ENCODE assay signal across 8 mouse cellular contexts in the genomic region with DNA sequence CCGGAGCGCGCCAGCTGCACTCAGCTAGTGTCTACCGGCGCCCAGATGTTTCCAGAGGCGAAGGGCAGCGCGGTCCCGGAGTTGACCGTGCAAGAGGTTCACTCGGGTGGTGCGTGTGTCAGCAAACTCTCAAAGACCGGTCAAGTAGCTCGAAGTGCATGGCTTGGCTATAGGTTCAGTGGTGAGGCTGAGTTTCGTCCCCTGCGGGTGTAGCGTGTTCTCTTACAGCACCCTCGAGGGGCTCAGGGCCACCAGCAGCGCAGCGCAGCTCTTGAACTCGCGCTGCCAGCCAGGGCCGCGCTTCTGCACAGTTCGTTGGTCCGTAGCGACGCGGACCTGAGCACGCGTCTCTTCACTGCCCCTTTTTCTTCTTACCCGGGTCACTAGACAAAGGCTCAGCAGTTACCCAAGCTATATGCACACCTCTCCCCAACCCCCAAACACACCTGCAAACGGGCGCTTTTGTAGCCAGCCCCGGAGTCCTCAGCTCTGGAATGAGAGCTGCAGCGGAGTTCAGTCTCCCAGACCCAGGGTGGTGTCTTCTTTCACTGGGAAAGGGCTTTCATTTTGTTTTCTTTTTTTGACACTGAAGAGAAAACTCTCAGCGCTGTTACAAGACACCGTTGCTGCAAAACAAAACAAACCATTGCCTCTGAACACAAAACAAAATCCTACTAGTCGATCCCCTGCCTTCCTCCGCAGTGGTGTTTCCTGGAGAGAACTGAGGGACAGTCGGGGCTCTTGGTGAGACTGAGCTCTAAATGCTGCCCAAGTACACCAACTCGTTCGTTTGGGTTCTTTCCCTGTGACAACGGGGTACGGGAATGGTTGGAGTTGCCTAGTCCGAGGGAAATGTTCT. TPM values are rescaled to one million over a fixed set of nuclear protein-coding genes. Genes with fewer than 3 reads are reported as not detected.
DNase-seq lines count a peak whose midpoint lies in the region; ATAC-seq and TF ChIP-seq lines count a peak whose summit lies in the region.

No protein-coding gene starts in this region.

- peak overlapping the region; percentile 74 for H3K4me3 ChIP-seq in kidney, embryonic 15.5 days (replicated peaks)
- H3K4me3 ChIP-seq in midbrain, embryonic 13.5 days (replicated peaks) = peak overlapping the region; percentile 55

- TF ChIP-seq POLR2A in brain, embryonic 14.5 days (IDR thresholded peaks at IDR 0.05; ENCODE audit: borderline replicate concordance, extremely low read depth, insufficient read depth, insufficient read length, poor library complexity, severe bottlenecking) = no peak

- peak overlapping the region; percentile 98 for H3K4me2 ChIP-seq in kidney, embryonic 15.5 days
- H3K4me2 ChIP-seq in midbrain, embryonic 13.5 days (replicated peaks) = peak overlapping the region; percentile 93

- H3K27me3 ChIP-seq in kidney, embryonic 15.5 days = peaks cover 47% of the 10 kb centered on the region
- H3K27me3 ChIP-seq in midbrain, embryonic 13.5 days = peaks cover 79% of the 10 kb centered on the region

- peak; percentile 23 for DNase-seq in ovary, postnatal 36 days (ENCODE audit: low spot score)
- no peak for DNase-seq in ovary, adult 18-20 months (ENCODE audit: low spot score)
- DNase-seq in brain, embryonic 14.5 days (ENCODE audit: low read depth) = peak; percentile 39
- peak; percentile 23 to 29 for DNase-seq in heart, adult 9 months (ENCODE audit: low spot score in 2 of 2)
- no peak for DNase-seq in spleen, postnatal 10 days (ENCODE audit: low spot score in 2 of 2)

- no peaks in the 10 kb centered on the region for H3K9me3 ChIP-seq in kidney, embryonic 15.5 days (replicated peaks)
- no peaks in the 10 kb centered on the region for H3K9me3 ChIP-seq in midbrain, embryonic 13.5 days

- TF ChIP-seq CTCF in brain, embryonic 14.5 days (IDR thresholded peaks at IDR 0.05; ENCODE audit: borderline replicate concordance, extremely low read depth, insufficient read depth, insufficient read length) = no peak

- H3K9ac ChIP-seq in kidney, embryonic 15.5 days = peak overlapping the region; percentile 71
- H3K9ac ChIP-seq in midbrain, embryonic 13.5 days (replicated peaks) = peak overlapping the region; percentile 64

- peaks cover 5% of the 10 kb centered on the region; the same call in 1 of the 2 replicates for H3K36me3 ChIP-seq in kidney, embryonic 15.5 days
- no peaks in the 10 kb centered on the region for H3K36me3 ChIP-seq in midbrain, embryonic 13.5 days

- H3K4me1 ChIP-seq in kidney, embryonic 15.5 days = peaks cover 46% of the 10 kb centered on the region
- H3K4me1 ChIP-seq in midbrain, embryonic 13.5 days (replicated peaks) = peaks cover 28% of the 10 kb centered on the region

- peak overlapping the region; percentile 75 for H3K27ac ChIP-seq in kidney, embryonic 15.5 days
- no peak overlapping the region for H3K27ac ChIP-seq in midbrain, embryonic 13.5 days

- WGBS in kidney, embryonic 15.5 days = under 1% methylated on average over 46 of the region's 46 CpGs
- under 1% methylated on average over 46 of the region's 46 CpGs for WGBS in midbrain, embryonic 13.5 days

- ATAC-seq in kidney, embryonic 15.5 days (replicated peaks; ENCODE audit: low FRiP score) = peak; percentile 20
- 0 out of 2 replicates have a peak, but pooled peaks have one; percentile 24 for ATAC-seq in midbrain, embryonic 13.5 days
- no peak for ATAC-seq in CD4-positive, CD25-positive, alpha-beta regulatory T cell, adult 4 months

RNA-seq across cellular contexts. Expression of gene Cxcl12, which starts 0.9 kb away (rescaled TPM):
- polyA plus RNA-seq in brain, embryonic 14.5 days (2012; rRNA removed) = 69.4 and 73.6 TPM in 2 replicates
- 140 and 158 TPM in 2 replicates for polyA plus RNA-seq in kidney, embryonic 15.5 days (2015; fragmentation: Nextera tagmentation; extraction: Ambion mirVana)
- 50.3 and 61.2 TPM in 2 replicates for polyA plus RNA-seq in midbrain, embryonic 13.5 days (2015; fragmentation: Nextera tagmentation; extraction: Ambion mirVana)
- polyA plus RNA-seq in CD4-positive, CD25-positive, alpha-beta regulatory T cell, adult 4 months (2017; shearing (Covaris generic)) = not detected

Comparison
In these comparisons a context has a peak if more than half of its experiments do, and no peak if none do; other contexts are left out.
1. DNase-seq: peak in ovary, postnatal 36 days (single experiment), brain, embryonic 14.5 days (single experiment) and heart, adult 9 months (2 of 2); none in ovary, adult 18-20 months (single experiment) and spleen, postnatal 10 days (0 of 2).
2. RNA of gene Cxcl12, which starts 0.9 kb away (polyA plus RNA-seq): 140 to 158 TPM in kidney, embryonic 15.5 days, 69.4 to 73.6 TPM in brain, embryonic 14.5 days and 50.3 to 61.2 TPM in midbrain, embryonic 13.5 days; not detected in CD4-positive, CD25-positive, alpha-beta regulatory T cell, adult 4 months; every median in the first group is over 10 times any median in the second.